Mouse (Mus musculus) stomach, postnatal 0 days (tissue): ENCODE measurements around the gene Ap1s3. TPM values are rescaled to one million over a fixed set of nuclear protein-coding genes. Genes with fewer than 3 reads are reported as not detected.
A peak's percentile ranks its signal among the peaks of the same experiment; 100 is the strongest.

Experiments
- ATAC-seq: fragments of 200-750 bp; cut with Nextera tagmentation; 2 replicates; pipeline ENCODE4 v1.8.0; 2017; ENCODE audit not compliant: low FRiP score, low TSS enrichment
- DNase-seq: peaks from one replicate; pipeline ENCODE4 v3.0.0-alpha.2; 2016; ENCODE audit warnings: low spot score
- H3K27ac ChIP-seq: fragments of 300-500 bp; sonication (generic); replicated peaks from 2 replicates; pipeline ENCODE4 v1.5.1; 2014; ENCODE audit warnings: mild to moderate bottlenecking, control low read depth
- H3K27me3 ChIP-seq: fragments of 300-500 bp; sonication (generic); 2 replicates; pipeline ENCODE4 v1.6.1; 2014; ENCODE audit warnings: low read length; ENCODE audit not compliant: control insufficient read depth, insufficient read depth
- H3K36me3 ChIP-seq: fragments of 300-500 bp; sonication (generic); 2 replicates; pipeline ENCODE4 v1.6.1; 2014; ENCODE audit warnings: low read length, mixed read lengths; ENCODE audit not compliant: control insufficient read depth, insufficient read depth
- H3K4me1 ChIP-seq: fragments of 300-500 bp; sonication (generic); replicated peaks from 2 replicates; pipeline ENCODE4 v1.6.1; 2014; ENCODE audit warnings: antibody characterized with exemption; ENCODE audit not compliant: control insufficient read depth, insufficient read depth
- H3K4me2 ChIP-seq: fragments of 300-500 bp; sonication (generic); replicated peaks from 2 replicates; pipeline ENCODE4 v1.6.1; 2014; ENCODE audit warnings: low read depth, mild to moderate bottlenecking, control low read depth, moderate library complexity
- H3K4me3 ChIP-seq: fragments of 300-500 bp; sonication (generic); 2 replicates; pipeline ENCODE4 v1.5.1; 2014; ENCODE audit warnings: low read depth, low read length, control low read depth
- H3K9ac ChIP-seq: fragments of 300-500 bp; sonication (generic); 2 replicates; pipeline ENCODE4 v1.6.1; 2014; ENCODE audit warnings: mild to moderate bottlenecking, low read length, control low read depth, mixed read lengths
- H3K9me3 ChIP-seq: fragments of 300-500 bp; sonication (generic); 2 replicates; pipeline ENCODE4 v1.6.1; 2016; ENCODE audit warnings: low read length; ENCODE audit not compliant: control insufficient read depth
- CTCF ChIP-seq: IDR thresholded peaks from 2 replicates; pipeline ENCODE4 v1.5.1; 2016; ENCODE audit warnings: antibody characterized with exemption, low read depth, mild to moderate bottlenecking, moderate library complexity
- EP300 ChIP-seq: optimal IDR thresholded peaks from 2 replicates; pipeline ENCODE3; 2016; ENCODE audit warnings: antibody characterized with exemption
- WGBS: fragments of 180-500 bp; shearing (Covaris S2); extraction: QIAGEN DNeasy Blood & Tissue Kit; methylation state at CpG from one replicate; pipeline ENCODE4 v1.1.7; 2014; 5-methylcytosine and 5-hydroxymethylcytosine counted together
- polyA plus RNA-seq: library from polyadenylated mRNA; unstranded; fragments of >200 nt; fragmentation: Nextera tagmentation; extraction: Ambion mirVana; gene quantifications from 2 replicates; pipeline ENCODE4 v1.2.1, GENCODE M21; 2015

Gene Ap1s3
- polyA plus RNA-seq, 1 experiment from 2014 or later = 1.4 TPM

- peak; percentile 95 for ATAC-seq
Measured at GRCm38 (mm10) chr1:79697382-79697781, 25.6 kb upstream of the Ap1s3 start.

GRCm38 (mm10) chr1:79696933-79697332 lies 25.2 kb upstream of the Ap1s3 start:
- Histone ChIP-seq H3K9me3 (no peaks in the 10 kb centered on the region), H3K27ac (no peak overlapping the region), H3K36me3 (0 out of 2 replicates have a peak, but pooled peaks cover 3% of the 10 kb centered on the region), H3K4me1 (no peaks in the 10 kb centered on the region), H3K4me2 (no peak overlapping the region), H3K9ac (no peak overlapping the region), H3K27me3 (no peaks in the 10 kb centered on the region), H3K4me3 (no peak overlapping the region)
- TF ChIP-seq EP300 = no peak
- no peak for TF ChIP-seq CTCF
- ATAC-seq (peak; percentile 49), DNase-seq (peak; percentile 30)
- WGBS = 51% methylated on average over 5 of the region's 5 CpGs

More at GRCm38 (mm10) chr1:79697382-79697781, 25.6 kb upstream of the Ap1s3 start:
- no peaks in the 10 kb centered on the region for H3K4me1 ChIP-seq
- no peaks in the 10 kb centered on the region for H3K9me3 ChIP-seq
- peak; percentile 84 for DNase-seq
- H3K27ac ChIP-seq = no peak overlapping the region
- no peak for TF ChIP-seq CTCF
- TF ChIP-seq EP300 = no peak
- no peak overlapping the region for H3K4me3 ChIP-seq
- no peak overlapping the region for H3K4me2 ChIP-seq
- WGBS = 30% methylated on average over 9 of the region's 9 CpGs
- H3K36me3 ChIP-seq = 0 out of 2 replicates have a peak, but pooled peaks cover 3% of the 10 kb centered on the region
- no peak overlapping the region for H3K9ac ChIP-seq
- H3K27me3 ChIP-seq = no peaks in the 10 kb centered on the region

- no peaks in the 10 kb centered on the region for H3K36me3 ChIP-seq
- no peaks in the 10 kb centered on the region for H3K9me3 ChIP-seq
- no peak overlapping the region for H3K9ac ChIP-seq
- no peaks in the 10 kb centered on the region for H3K27me3 ChIP-seq
- no peak for ATAC-seq
- H3K4me2 ChIP-seq = no peak overlapping the region
- H3K27ac ChIP-seq = no peak overlapping the region
- TF ChIP-seq EP300 (no peak), CTCF (no peak)
- WGBS = 83% methylated on average over 3 of the region's 3 CpGs
- H3K4me3 ChIP-seq = no peak overlapping the region
- DNase-seq = no peak
- no peaks in the 10 kb centered on the region for H3K4me1 ChIP-seq
Measured at GRCm38 (mm10) chr1:79692482-79692881, 20.7 kb upstream of the Ap1s3 start.

- no peaks in the 10 kb centered on the region for H3K27me3 ChIP-seq
- H3K4me3 ChIP-seq = no peak overlapping the region
- WGBS = 62% methylated on average over 1 of the region's 1 CpGs
- no peak overlapping the region for H3K4me2 ChIP-seq
- H3K9me3 ChIP-seq = no peaks in the 10 kb centered on the region
- no peaks in the 10 kb centered on the region for H3K4me1 ChIP-seq
- H3K36me3 ChIP-seq = no peaks in the 10 kb centered on the region
- ATAC-seq (no peak), DNase-seq (no peak)
- H3K27ac ChIP-seq = no peak overlapping the region
- TF ChIP-seq CTCF = no peak
- TF ChIP-seq EP300 = no peak
- no peak overlapping the region for H3K9ac ChIP-seq
Measured at GRCm38 (mm10) chr1:79687254-79687653, 15.5 kb upstream of the Ap1s3 start.

- TF ChIP-seq CTCF (no peak), EP300 (no peak)
- H3K4me2 ChIP-seq = no peak overlapping the region
- no peak overlapping the region for H3K9ac ChIP-seq
- H3K27me3 ChIP-seq = no peaks in the 10 kb centered on the region
- H3K4me1 ChIP-seq = no peaks in the 10 kb centered on the region
- H3K36me3 ChIP-seq = no peaks in the 10 kb centered on the region
- DNase-seq (no peak), ATAC-seq (no peak)
- no peaks in the 10 kb centered on the region for H3K9me3 ChIP-seq
- H3K4me3 ChIP-seq = no peak overlapping the region
- no peak overlapping the region for H3K27ac ChIP-seq
Measured at GRCm38 (mm10) chr1:79684027-79684426, 12.3 kb upstream of the Ap1s3 start.

GRCm38 (mm10) chr1:79682936-79683335 lies 11.2 kb upstream of the Ap1s3 start:
- no peak overlapping the region for H3K4me3 ChIP-seq
- H3K4me2 ChIP-seq = no peak overlapping the region
- H3K27ac ChIP-seq = no peak overlapping the region
- no peaks in the 10 kb centered on the region for H3K36me3 ChIP-seq
- TF ChIP-seq EP300 = no peak
- TF ChIP-seq CTCF = peak; percentile 67
- H3K9ac ChIP-seq = no peak overlapping the region
- DNase-seq (no peak), ATAC-seq (no peak)
- H3K4me1 ChIP-seq = no peaks in the 10 kb centered on the region
- WGBS = 16% methylated on average over 5 of the region's 5 CpGs
- H3K27me3 ChIP-seq = no peaks in the 10 kb centered on the region
- H3K9me3 ChIP-seq = no peaks in the 10 kb centered on the region
